Mouse (Mus musculus) ovary, postnatal 14 days (tissue): ENCODE results near the gene Rab39.
A peak's percentile ranks its signal among the peaks of the same experiment; 100 is the strongest.

Experiments
- DNase-seq: peaks from one replicate; pipeline ENCODE4 v3.0.0; 2022; ENCODE audit warnings: low spot score

The Rab39 gene

GRCm38 (mm10) chr9:53705992-53706696 lies at the start of gene Rab39:
TSS of gene Rab39 (minus strand) at chr9:53706232.
- peak; percentile 75 for DNase-seq

GRCm38 (mm10) chr9:53754801-53755200 lies 48.8 kb upstream of the Rab39 start:
- DNase-seq, result no peak

GRCm38 (mm10) chr9:53750899-53751298 lies 44.9 kb upstream of the Rab39 start:
- no peak for DNase-seq

GRCm38 (mm10) chr9:53750411-53750810 lies 44.4 kb upstream of the Rab39 start:
- DNase-seq, result no peak

GRCm38 (mm10) chr9:53740829-53741404 lies 34.9 kb upstream of the Rab39 start:
- DNase-seq, result no peak

GRCm38 (mm10) chr9:53705491-53705991 lies 491 bp downstream of the Rab39 start:
- DNase-seq, result no peak

- no peak for DNase-seq
Measured at GRCm38 (mm10) chr9:53702991-53703390, 3.0 kb downstream of the Rab39 start.

GRCm38 (mm10) chr9:53700496-53700895 lies 5.5 kb downstream of the Rab39 start:
- no peak for DNase-seq

GRCm38 (mm10) chr9:53695846-53696245 lies 10.2 kb downstream of the Rab39 start:
- no peak for DNase-seq

- no peak for DNase-seq
Measured at GRCm38 (mm10) chr9:53693718-53694117, 12.3 kb downstream of the Rab39 start.

GRCm38 (mm10) chr9:53691745-53692670 lies 14.0 kb downstream of the Rab39 start:
- DNase-seq, result no peak

- no peak for DNase-seq
Measured at GRCm38 (mm10) chr9:53680851-53681250, 25.2 kb downstream of the Rab39 start.

- no peak for DNase-seq
Measured at GRCm38 (mm10) chr9:53676921-53677320, 29.1 kb downstream of the Rab39 start.

- DNase-seq, result peak; percentile 55
Measured at GRCm38 (mm10) chr9:53673571-53673970, 32.5 kb downstream of the Rab39 start.

- DNase-seq, result no peak
Measured at GRCm38 (mm10) chr9:53669680-53670219, 36.3 kb downstream of the Rab39 start, which contains the start of gene Cul5. TSS of gene Cul5 (minus strand) at chr9:53670014.

GRCm38 (mm10) chr9:53667020-53667669 lies 38.9 kb downstream of the Rab39 start:
- peak; percentile 91 for DNase-seq

- DNase-seq, result no peak
Measured at GRCm38 (mm10) chr9:53666665-53667019, 39.4 kb downstream of the Rab39 start.

GRCm38 (mm10) chr9:53665428-53665827 lies 40.6 kb downstream of the Rab39 start:
- no peak for DNase-seq

- DNase-seq, result no peak
Measured at GRCm38 (mm10) chr9:53664819-53665218, 41.2 kb downstream of the Rab39 start.

- DNase-seq, result no peak
Measured at GRCm38 (mm10) chr9:53634796-53635195, 71.2 kb downstream of the Rab39 start.
